Mouse (Mus musculus) CH12.LX (cell line): ENCODE data around the gene Clip1. TPM values are rescaled to one million over a fixed set of nuclear protein-coding genes. Genes with fewer than 3 reads are reported as not detected.

ENCODE experiments used
- DNase-seq: peaks from one replicate; pipeline ENCODE4 v3.0.0-alpha.2; 2013; ENCODE audit errors: extremely low read depth
- H3K27ac ChIP-seq: 2 replicates; pipeline ENCODE4 v1.5.1; 2012; ENCODE audit warnings: low read depth, mild to moderate bottlenecking, control low read depth, moderate library complexity; ENCODE audit not compliant: insufficient read depth
- H3K27me3 ChIP-seq: replicated peaks from 2 replicates; pipeline ENCODE3; 2012; ENCODE audit warnings: inconsistent platforms
- H3K36me3 ChIP-seq, 2 experiments: replicated peaks in 1 of 2; 2 replicates each; pipeline versions ENCODE3 to v1.6.1; 2012; ENCODE audit warnings: inconsistent platforms in 1 of 2, low read length in 1 of 2, mild to moderate bottlenecking in 1 of 2, mixed read lengths in 1 of 2, moderate library complexity in 1 of 2; ENCODE audit not compliant: control insufficient read depth in 1 of 2, insufficient read depth in 1 of 2
- H3K4me1 ChIP-seq, 2 experiments: 2 replicates each; pipeline ENCODE4 v1.6.1; 2012; ENCODE audit warnings: inconsistent platforms in 1 of 2, moderate library complexity in 1 of 2; ENCODE audit not compliant: insufficient read depth in 2 of 2, control insufficient read depth in 1 of 2
- H3K4me2 ChIP-seq: 2 replicates; pipeline ENCODE4 v1.6.1; 2012; ENCODE audit warnings: low read depth, mild to moderate bottlenecking, control low read depth; ENCODE audit not compliant: poor library complexity, insufficient read depth, severe bottlenecking
- H3K4me3 ChIP-seq, 3 experiments: fragments of 150-350 bp in 1 of 3; sonication (generic) in 1 of 3; replicated peaks in 1 of 3; 2 replicates each; pipeline versions ENCODE3 to v1.5.1; 2011 to 2012; ENCODE audit warnings: low read depth in 2 of 3, low read length in 2 of 3, mild to moderate bottlenecking in 2 of 3, moderate library complexity in 2 of 3, control low read depth in 1 of 3, improper control_type of control experiment in 1 of 3, inconsistent platforms in 1 of 3, mixed read lengths in 1 of 3; ENCODE audit not compliant: poor library complexity in 1 of 3
- H3K79me2 ChIP-seq: replicated peaks from 2 replicates; pipeline ENCODE4 v1.6.1; 2012; ENCODE audit warnings: mild to moderate bottlenecking, moderate library complexity; ENCODE audit not compliant: control insufficient read depth, poor library complexity, insufficient read depth, severe bottlenecking; ENCODE audit errors: extremely low read depth
- H3K9ac ChIP-seq: 2 replicates; pipeline ENCODE4 v1.6.1; 2012; ENCODE audit warnings: low read depth, mild to moderate bottlenecking, control low read depth, moderate library complexity; ENCODE audit not compliant: insufficient read depth
- H3K9me3 ChIP-seq: replicated peaks from 2 replicates; pipeline ENCODE3; 2012; ENCODE audit warnings: low read length, inconsistent platforms, mixed read lengths
- BHLHE40 ChIP-seq: IDR thresholded peaks from 2 replicates; pipeline ENCODE4 v1.6.1; 2011; ENCODE audit warnings: mild to moderate bottlenecking, low read depth, low read length, improper control_type of control experiment
- E2F4 ChIP-seq: IDR thresholded peaks from 2 replicates; pipeline ENCODE4 v1.6.1; 2011; ENCODE audit warnings: low read depth, low read length, improper control_type of control experiment; ENCODE audit not compliant: insufficient replicate concordance
- ELF1 ChIP-seq: IDR thresholded peaks from 2 replicates; pipeline ENCODE4 v1.6.1; 2014; ENCODE audit warnings: low read depth, mild to moderate bottlenecking, inconsistent platforms, low read length, improper control_type of control experiment
- ETS1 ChIP-seq: conservative IDR thresholded peaks from 2 replicates; pipeline ENCODE4 v1.6.1; 2012; ENCODE audit warnings: low read depth, mild to moderate bottlenecking, inconsistent platforms, low read length, improper control_type of control experiment, moderate library complexity
- KAT2A ChIP-seq: IDR thresholded peaks from 2 replicates; pipeline ENCODE4 v1.6.1; 2012; ENCODE audit warnings: low read length, improper control_type of control experiment, inconsistent platforms; ENCODE audit not compliant: insufficient replicate concordance
- MAX ChIP-seq: IDR thresholded peaks from 2 replicates; pipeline ENCODE4 v1.6.1; 2011; ENCODE audit warnings: low read length, improper control_type of control experiment
- MAZ ChIP-seq: IDR thresholded peaks from 2 replicates; pipeline ENCODE4 v1.6.1; 2012; ENCODE audit warnings: low read depth, mild to moderate bottlenecking, inconsistent platforms, low read length, improper control_type of control experiment, moderate library complexity
- MEF2A ChIP-seq: IDR thresholded peaks from 2 replicates; pipeline ENCODE4 v1.6.1; 2014; ENCODE audit warnings: low read depth, mild to moderate bottlenecking, inconsistent platforms, low read length, improper control_type of control experiment, borderline replicate concordance
- NRF1 ChIP-seq: IDR thresholded peaks from 2 replicates; pipeline ENCODE4 v1.6.1; 2014; ENCODE audit warnings: low read depth, mild to moderate bottlenecking, inconsistent platforms, low read length, improper control_type of control experiment, moderate library complexity
- PAX5 ChIP-seq: IDR thresholded peaks from 2 replicates; pipeline ENCODE4 v1.6.1; 2012; ENCODE audit warnings: low read length, inconsistent platforms, mixed read lengths
- POLR2A ChIP-seq: IDR thresholded peaks from 2 replicates; pipeline ENCODE4 v1.6.1; 2011; ENCODE audit warnings: low read depth, mild to moderate bottlenecking, improper control_type of control experiment, low read length
- POLR2AphosphoS2 ChIP-seq: IDR thresholded peaks from 2 replicates; pipeline ENCODE4 v1.6.1; 2011; ENCODE audit warnings: low read depth, low read length, improper control_type of control experiment
- RCOR1 ChIP-seq: conservative IDR thresholded peaks from 2 replicates; pipeline ENCODE4 v1.6.1; 2012; ENCODE audit warnings: low read depth, mild to moderate bottlenecking, inconsistent platforms, low read length, improper control_type of control experiment
- SIN3A ChIP-seq: IDR thresholded peaks from 2 replicates; pipeline ENCODE4 v1.6.1; 2012; ENCODE audit warnings: low read length, improper control_type of control experiment, inconsistent platforms
- TBP ChIP-seq: conservative IDR thresholded peaks from 2 replicates; pipeline ENCODE4 v1.6.1; 2011; ENCODE audit warnings: low read depth, low read length, improper control_type of control experiment
- TCF12 ChIP-seq: IDR thresholded peaks from 2 replicates; pipeline ENCODE4 v1.6.1; 2014; ENCODE audit warnings: low read depth, mild to moderate bottlenecking, inconsistent platforms, low read length, improper control_type of control experiment
- dilution Hi-C: fragments of 300-500 bp; cut with MboI; formaldehyde crosslinking; loops from 2 replicates; pipeline ENCODE4 v1.14.3; 2020; ENCODE audit warnings: low sequenced_read_pairs; ENCODE audit not compliant: extremely low pct_unique_long_range_greater_than_20kb, extremely low pct_ligation_motif_present
- in situ Hi-C: fragments of 300-500 bp; cut with MboI; formaldehyde crosslinking; loops from 3 replicates; pipeline ENCODE4 v1.14.3; 2019; ENCODE audit warnings: low sequenced_read_pairs, low pct_ligation_motif_present, low pct_unique_long_range_greater_than_20kb, mixed read lengths
- polyA plus RNA-seq: library from polyadenylated mRNA; unstranded; fragments of >175 nt; gene quantifications from 2 replicates; pipeline ENCODE4 v1.2.1, GENCODE M21; 2012; ENCODE audit warnings: low read depth; ENCODE audit not compliant: insufficient read length
- total RNA-seq, 2 experiments: library from RNA; depleted of rRNA; stranded (reverse); fragments of 300-350 nt in 1 of 2; fragments of >200 nt in 1 of 2; gene quantifications; 2 replicates each; pipeline ENCODE4 v1.2.3; 2012 to 2014

Clip1 gene
- total and polyA plus RNA-seq, 3 experiments, result 24.9 to 42.9 (median 28.1) TPM

DNA sequence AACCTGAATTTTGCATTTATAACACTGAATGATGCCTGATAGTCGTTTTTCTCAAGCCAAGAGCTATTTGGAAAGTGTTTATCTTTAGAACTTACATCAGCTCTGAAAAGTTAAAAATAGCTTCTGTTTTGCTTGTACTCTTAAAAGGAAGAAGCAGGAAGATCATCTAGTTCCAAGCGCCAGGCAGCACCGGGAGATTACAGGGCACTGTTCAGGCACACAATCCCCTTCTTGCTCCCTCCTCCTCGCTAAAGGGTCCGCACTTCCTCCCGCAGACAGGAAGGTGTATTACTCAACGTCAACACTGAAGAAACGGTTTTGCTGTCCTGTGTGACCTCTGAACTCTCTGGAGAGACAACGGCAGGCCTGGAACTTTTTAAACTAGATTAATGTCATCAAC lies 22.4 kb downstream of the Clip1 start:
- peaks cover 10% of the 10 kb centered on the region for H3K79me2 ChIP-seq
- dilution Hi-C loops, result no loop called here
- peaks cover 7 to 34% of the 10 kb centered on the region in 2 experiments for H3K4me1 ChIP-seq
- in situ Hi-C loops, result no loop called here
- no peaks in the 10 kb centered on the region for H3K9me3 ChIP-seq
- TF ChIP-seq SIN3A (0 out of 2 replicates have a peak, but pooled peaks have one; percentile 4), ELF1 (0 out of 2 replicates have a peak, but pooled peaks have one; percentile 36), NRF1 (no peak), MEF2A (peak; percentile 81)
- H3K9ac ChIP-seq, result peak overlapping the region; percentile 66
- peak overlapping the region; percentile 67; the same call in 1 of the 2 replicates for H3K4me2 ChIP-seq
- H3K36me3 ChIP-seq, result peaks cover 0 to 35% of the 10 kb centered on the region in 2 experiments
- H3K4me3 ChIP-seq, result peak overlapping the region in 2 of 3 experiments; percentile 12 to 25
- H3K27me3 ChIP-seq, result no peaks in the 10 kb centered on the region
- H3K27ac ChIP-seq, result peak overlapping the region; percentile 54
- DNase-seq, result peak; percentile 28

DNA sequence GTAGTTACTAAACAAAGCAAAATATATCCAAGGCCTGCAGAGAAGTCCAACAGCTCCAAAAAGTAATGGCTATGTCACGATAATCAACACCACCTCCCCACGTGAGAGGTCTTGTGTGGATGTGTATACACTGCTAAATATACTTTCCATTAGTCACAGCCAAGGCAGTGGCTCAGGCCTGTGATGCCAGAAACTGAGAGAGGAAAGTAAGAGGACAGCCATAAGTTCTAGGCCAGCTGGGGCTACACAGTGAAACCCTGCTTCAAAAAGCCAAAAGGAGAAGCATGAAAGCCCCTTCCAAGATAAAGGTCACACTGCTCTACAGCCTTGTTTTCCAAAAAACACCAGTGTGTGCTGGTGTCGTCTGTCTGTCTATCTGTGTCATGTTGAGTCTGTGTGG lies 22.8 kb downstream of the Clip1 start:
- in situ Hi-C loops, result no loop called here
- DNase-seq, result peak; percentile 31
- H3K27me3 ChIP-seq, result no peaks in the 10 kb centered on the region
- H3K27ac ChIP-seq, result peak overlapping the region; percentile 34
- TF ChIP-seq BHLHE40 (peak; percentile 72), TBP (no peak), ETS1 (0 out of 2 replicates have a peak, but pooled peaks have one; percentile 5), SIN3A (0 out of 2 replicates have a peak, but pooled peaks have one; percentile 33), PAX5 (no peak), KAT2A (no peak), RCOR1 (no peak)
- TF ChIP-seq, all 38 proteins: peak for 3
- H3K9me3 ChIP-seq, result no peaks in the 10 kb centered on the region
- H3K4me3 ChIP-seq, result peak overlapping the region in 2 of 3 experiments; percentile 12 to 25
- peaks cover 7 to 33% of the 10 kb centered on the region in 2 experiments for H3K4me1 ChIP-seq
- H3K79me2 ChIP-seq, result peaks cover 10% of the 10 kb centered on the region
- peak overlapping the region; percentile 67; the same call in 1 of the 2 replicates for H3K4me2 ChIP-seq
- dilution Hi-C loops, result no loop called here
- H3K36me3 ChIP-seq, result peaks cover 0 to 31% of the 10 kb centered on the region in 2 experiments
- peak overlapping the region; percentile 66; the same call in 1 of the 2 replicates for H3K9ac ChIP-seq

DNA sequence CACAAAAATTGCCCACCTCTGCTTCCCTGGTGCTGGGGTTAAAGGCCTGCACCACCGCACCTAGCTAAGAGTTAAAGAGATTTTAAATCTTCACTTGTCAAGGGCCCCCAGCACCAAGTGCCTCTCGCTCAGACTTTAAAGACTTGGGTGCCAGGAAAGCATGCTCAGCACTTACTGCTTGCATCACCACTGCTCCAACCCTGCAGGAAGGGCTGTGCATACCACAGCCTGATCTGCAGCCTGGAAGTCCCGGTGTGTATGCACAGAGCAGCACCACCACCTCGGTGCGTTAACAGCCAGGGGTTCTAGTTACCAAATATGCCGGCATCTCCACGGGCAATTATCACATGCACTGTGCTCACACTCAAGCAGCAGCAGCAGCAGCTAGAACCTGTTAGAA lies 26.8 kb downstream of the Clip1 start:
- dilution Hi-C loops, result no loop called here
- H3K79me2 ChIP-seq, result peaks cover 6% of the 10 kb centered on the region
- in situ Hi-C loops, result no loop called here
- TF ChIP-seq MAZ, result no peak
- no peak for TF ChIP-seq POLR2AphosphoS2
- no peak for TF ChIP-seq TCF12
- no peak for TF ChIP-seq TBP
- TF ChIP-seq ELF1, result no peak
- no peak for TF ChIP-seq POLR2A
- TF ChIP-seq E2F4, result no peak
- TF ChIP-seq MAX, result no peak
- H3K9ac ChIP-seq, result no peak overlapping the region
- DNase-seq, result no peak
- H3K4me2 ChIP-seq, result no peak overlapping the region
- H3K9me3 ChIP-seq, result no peaks in the 10 kb centered on the region
- H3K4me3 ChIP-seq, result no peak overlapping the region
- H3K36me3 ChIP-seq, result peaks cover 16 to 50% of the 10 kb centered on the region in 2 experiments
- H3K4me1 ChIP-seq, result peaks cover 7 to 23% of the 10 kb centered on the region in 2 experiments
- no peak overlapping the region for H3K27ac ChIP-seq
- H3K27me3 ChIP-seq, result no peaks in the 10 kb centered on the region
